Mouse (Mus musculus): ENCODE results near the gene Anp32e. TPM values are rescaled to one million over a fixed set of nuclear protein-coding genes. Genes with fewer than 3 reads are reported as not detected.
"Not testable (repeated sequence)": the region's sequence is repeated elsewhere in the genome, so short reads cannot be mapped to it uniquely, and the experiment has no call there.

Gene Anp32e
- total RNA-seq, 2 experiments from 2014 or later: 88.7 to 250 TPM

DNA sequence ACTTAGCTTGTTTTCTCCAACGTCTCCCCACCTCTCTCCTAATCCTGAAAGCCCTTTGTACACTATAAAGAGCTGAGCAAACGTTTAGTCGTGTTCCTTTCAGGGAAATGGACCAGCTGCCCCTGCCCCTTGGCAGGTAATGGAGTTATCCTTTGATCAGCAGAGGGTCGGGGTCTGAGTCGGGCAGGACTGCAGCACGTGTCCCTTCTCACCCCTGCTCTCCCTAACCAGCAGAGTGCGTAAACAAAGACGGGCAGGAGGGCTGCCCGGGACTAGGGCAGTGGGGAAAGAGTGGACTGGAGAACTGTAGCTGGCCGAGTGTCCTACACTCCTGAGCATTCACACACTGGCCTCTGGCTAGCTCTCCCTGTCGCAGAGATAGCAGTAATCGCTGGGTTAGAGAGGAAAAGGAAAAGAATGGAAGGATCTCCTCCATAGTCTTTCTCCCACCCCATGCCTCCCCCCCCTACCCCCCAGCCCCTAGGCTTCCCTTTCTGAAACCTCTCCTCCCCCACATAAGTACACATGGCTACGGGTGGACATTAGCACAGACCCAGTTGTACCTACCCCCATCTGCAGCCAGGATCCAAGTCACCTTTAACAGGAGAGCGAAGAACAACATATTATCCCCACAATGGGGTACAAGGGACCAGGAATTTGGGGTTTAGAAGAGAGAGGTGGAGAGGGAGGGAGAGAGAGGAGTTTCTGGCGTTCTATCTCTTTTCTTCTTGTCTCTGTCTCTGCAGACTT is 25.1 kb upstream of the Anp32e start:
- ATAC-seq (ENCODE audit: poor library complexity, severe bottlenecking): no peak

DNA sequence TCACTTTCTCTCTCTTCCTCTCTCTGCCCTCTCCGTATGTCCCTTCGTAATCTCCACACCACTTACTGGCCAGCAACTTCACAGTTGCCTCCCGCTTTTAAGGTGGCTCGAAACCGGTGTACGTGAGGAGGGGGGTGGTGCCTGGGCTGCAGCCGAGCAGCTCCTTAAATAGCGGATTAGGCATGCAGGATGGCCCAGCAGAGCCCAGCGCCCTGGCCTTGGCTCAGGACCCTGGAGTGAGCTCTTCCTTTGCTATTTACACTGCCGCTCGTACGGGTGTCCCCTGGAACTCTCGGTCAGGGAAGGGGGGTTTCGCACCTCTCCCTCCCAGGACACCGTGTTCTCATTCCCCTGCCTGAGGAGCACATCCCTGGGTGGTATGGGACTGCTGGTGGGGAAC is 24.5 kb upstream of the Anp32e start, which contains the start of gene Car14:
Gene Car14 (minus strand): TSS at position 124 of the 400 bp plus-strand sequence.
- ATAC-seq (ENCODE audit: poor library complexity, severe bottlenecking): no peak

DNA sequence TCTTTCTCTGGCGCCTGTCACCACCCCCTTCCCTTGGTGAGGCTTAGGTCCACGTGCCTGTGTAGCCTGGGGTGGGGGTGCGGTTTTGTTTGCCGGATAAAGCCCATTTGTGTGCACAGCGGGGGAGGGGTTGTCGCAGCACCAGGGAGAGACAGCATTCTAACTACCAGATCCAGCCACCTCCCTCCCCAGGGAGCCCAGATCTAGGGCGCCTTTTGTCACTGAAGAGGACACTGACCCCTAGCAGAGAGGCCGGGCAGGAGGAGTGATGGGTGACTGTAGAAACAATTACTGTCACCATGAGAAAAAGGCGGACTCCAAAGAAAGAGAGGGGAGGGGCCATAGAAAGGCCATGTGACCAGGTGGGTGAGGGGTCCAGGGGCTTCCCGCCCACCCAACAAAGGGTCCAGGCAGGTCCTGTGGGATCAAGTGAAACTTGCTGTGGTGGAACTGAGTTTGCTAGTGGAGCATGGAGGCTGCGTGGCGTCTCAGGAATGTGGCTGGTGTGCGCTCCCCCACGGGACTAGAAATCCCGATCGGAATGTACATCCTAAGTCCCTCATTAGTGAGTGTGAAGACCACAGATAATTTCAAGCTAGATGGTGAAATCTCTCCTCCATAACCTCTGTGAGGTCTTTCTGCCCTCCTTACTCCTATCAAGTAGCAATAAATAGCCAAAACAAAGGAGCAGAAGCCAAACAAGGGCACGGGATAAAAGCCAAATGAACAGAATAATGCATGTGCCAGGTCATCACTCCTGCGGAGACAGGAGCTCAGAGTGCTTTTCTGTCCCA is 23.7 kb upstream of the Anp32e start:
- ATAC-seq (ENCODE audit: poor library complexity, severe bottlenecking): no peak

DNA sequence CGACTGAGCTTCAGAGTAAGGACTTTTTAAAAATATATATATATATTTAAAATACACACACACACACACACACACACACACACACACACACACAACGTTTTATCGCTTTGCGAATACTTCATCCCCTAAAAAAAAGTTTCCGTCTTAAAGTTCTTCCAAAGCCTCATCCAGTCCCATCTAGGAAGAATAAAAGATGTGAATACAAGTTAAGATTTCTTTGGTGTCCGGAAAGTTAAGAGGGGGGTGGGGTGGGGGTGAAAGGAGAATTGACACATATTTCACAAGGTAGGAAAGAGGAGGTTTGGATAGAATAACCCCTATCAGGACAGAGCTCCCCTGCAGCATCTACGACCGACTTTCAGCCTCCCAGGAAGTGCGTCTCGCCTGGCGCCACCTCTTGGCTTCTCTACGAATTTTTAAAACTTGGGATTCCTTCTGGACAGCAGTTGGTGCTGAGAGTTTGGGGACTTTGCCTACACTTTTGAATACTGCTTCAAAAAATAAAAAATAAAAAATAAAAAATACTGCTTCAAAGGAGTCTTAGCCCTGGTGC is 23.0 kb upstream of the Anp32e start:
- ATAC-seq (ENCODE audit: poor library complexity, severe bottlenecking): peak; percentile 72

DNA sequence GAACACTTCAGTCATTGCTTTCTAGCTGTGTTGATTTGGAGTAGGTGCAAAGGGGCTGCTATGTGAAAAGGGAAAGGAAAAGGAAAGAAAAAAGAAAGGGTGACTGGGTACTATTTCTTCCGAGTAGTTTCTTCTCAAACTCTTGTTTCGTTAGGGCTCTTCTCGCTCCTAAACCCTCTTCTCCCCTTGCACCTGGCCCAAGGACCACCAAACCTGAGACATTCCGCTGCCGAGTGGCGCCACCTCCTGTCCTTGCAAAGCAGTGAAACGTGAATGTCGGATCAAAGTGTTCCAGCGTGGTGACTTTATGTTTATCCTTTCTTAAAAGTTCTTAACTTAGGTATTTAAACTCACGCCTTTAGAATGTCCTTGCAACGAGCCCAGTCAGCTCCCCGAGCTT is 22.2 kb upstream of the Anp32e start:
- peak; percentile 67 for ATAC-seq (ENCODE audit: poor library complexity, severe bottlenecking)

DNA sequence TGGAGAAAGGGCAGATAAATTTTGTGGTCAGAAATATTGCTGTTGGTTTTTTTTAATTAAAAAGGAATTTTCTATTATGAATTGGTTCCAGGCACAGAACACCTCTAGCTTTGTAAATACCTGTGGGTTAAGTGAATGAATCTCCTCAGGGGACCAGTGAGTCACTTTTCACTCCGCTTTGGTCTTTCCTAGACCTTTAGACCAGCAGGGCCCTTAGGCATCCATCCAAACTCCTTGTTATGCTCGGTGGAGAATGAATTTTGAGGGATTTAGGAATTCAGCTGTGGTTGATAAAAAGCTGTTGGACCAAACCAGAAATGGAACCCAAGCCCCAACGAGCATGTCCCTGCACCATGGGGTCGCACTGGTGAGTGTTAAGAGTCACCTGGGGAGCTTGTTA is 21.4 kb upstream of the Anp32e start:
- no peak for ATAC-seq (ENCODE audit: poor library complexity, severe bottlenecking)

DNA sequence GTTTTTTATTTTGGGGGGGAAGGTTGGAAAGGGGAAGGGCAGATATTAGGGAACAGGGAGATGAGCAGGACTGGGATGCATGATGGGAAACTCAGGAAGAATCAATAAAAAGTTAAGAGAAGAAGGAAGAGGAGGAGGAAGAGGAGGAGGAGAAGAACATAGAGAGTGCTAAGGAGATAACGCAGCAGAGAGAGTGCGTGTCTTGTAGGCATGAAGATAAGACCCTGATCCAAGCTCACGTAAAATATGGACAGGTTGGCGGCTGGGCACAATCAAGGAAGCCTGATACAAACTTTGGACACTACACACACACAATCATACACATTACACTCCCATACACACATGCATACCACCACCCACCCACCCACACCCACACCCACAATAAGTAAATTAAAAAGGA is 14.3 kb upstream of the Anp32e start:
- no peak for ATAC-seq (ENCODE audit: poor library complexity, severe bottlenecking)

DNA sequence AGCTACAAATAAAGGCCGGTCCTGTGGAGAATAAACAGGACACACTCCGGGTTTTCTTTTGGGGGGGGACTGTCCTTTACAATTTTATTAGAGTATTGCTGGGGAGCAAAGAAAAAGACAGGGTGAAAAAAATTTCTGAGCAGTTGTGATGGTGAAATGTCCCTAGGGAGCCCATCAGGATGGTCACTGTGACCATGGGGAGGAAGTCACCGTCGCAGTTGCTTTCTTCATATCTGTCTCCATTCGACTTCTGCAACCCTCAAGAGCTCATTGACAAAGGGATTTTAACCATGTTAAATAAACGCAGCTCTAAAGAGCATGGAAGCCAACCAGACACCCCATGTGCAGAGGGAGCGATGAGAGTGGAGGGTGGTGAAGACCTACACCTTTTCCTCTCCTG is 12.3 kb upstream of the Anp32e start:
- peak; percentile 81 for ATAC-seq (ENCODE audit: poor library complexity, severe bottlenecking)

DNA sequence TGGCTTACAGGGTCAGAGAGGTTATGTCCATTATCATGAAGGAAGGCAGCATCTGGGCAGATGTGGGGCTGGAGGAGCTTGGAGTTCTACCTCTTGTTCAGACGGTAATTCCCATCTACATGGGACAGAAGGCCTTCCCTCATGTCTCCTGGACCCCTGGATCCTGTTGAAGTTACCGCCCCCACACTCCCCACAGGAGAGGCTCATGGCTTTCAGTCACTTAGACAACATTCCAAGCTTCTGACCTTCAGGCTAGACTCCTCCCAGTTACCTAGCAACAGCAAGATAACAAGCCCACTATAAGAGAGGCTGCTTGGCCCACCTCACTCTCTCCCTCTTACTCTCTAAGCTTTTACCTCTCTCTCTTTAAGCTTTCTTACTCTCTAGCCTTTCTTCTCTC is 8.5 kb upstream of the Anp32e start:
- not testable (repeated sequence) for ATAC-seq (ENCODE audit: poor library complexity, severe bottlenecking)

DNA sequence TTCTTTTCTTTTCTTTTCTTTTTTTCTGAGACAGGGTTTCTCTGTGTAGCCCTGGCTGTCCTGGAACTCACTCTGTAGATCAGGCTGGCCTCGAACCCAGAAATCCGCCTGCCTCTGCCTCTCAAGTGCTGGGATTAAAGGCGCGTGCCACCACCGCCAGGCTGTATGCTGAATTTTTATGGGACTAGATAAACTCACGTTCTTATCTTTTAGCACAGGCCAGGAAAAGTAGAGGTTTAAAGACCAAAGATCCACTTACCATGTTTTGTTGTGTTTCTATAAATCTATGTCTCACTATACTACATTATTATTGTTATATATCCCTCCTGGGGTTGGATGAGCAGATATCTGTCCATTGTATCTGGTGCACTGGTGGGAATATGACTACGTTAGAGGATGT is 5.6 kb upstream of the Anp32e start:
- not testable (repeated sequence) for ATAC-seq (ENCODE audit: poor library complexity, severe bottlenecking)

DNA sequence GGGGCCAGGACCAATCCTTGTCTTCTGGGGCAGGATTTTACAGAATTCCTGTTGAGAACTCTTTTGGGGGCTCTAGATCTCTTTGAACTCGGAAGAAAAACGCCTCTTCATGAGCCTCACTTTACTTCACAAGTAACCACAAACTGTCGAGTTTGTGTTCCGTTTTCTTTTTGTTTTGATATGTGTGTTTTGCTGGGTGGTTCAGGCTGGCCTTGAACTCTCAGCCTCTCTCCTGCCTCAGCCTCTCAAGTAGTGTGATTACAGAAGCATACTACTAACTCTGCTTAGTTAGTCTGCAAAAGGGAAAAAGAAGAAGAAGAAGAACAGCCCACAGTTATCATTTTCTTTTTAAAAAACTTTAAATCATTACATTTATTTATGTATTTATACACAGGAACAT is 4.9 kb upstream of the Anp32e start:
- ATAC-seq (ENCODE audit: poor library complexity, severe bottlenecking): no peak

DNA sequence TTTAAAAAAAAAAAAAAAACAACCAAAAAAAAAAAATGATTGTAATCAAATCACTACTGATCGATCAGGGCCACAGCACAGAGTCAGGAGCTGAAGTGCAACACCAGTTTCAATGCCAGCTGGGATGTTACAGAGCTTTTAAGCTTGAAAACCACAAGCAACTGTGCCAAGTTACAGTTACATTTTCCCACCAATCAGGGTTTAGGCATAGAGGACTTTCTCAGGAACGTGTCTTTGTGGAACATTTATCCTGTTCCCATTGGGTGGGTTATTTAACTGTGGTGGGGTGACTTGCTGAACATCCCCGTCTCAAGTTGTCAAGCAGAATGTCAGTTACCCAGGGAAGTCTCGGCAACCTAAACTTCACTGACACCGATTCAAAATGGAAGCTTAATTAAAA is 4.0 kb upstream of the Anp32e start:
- ATAC-seq (ENCODE audit: poor library complexity, severe bottlenecking): no peak

DNA sequence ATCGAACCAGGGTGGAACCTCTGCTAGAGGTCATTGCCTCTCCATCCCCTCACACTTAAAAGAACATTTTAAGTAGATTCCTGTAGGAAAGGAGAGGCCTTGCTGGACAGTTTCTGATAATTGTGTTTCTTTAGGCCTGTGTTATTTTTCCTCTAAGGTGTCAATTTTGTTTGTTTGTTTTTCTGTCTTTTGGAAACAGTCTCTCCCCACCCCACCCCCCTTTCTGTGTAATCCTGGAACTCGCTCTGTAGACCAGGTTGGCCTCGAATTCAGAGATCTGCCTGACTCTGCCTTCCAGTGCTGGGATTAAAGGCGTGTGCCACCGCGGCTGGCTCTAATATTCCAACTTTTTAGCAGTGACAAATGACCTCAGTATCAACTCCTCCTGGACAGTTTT is 787 bp upstream of the Anp32e start:
- no peak for ATAC-seq (ENCODE audit: poor library complexity, severe bottlenecking)

DNA sequence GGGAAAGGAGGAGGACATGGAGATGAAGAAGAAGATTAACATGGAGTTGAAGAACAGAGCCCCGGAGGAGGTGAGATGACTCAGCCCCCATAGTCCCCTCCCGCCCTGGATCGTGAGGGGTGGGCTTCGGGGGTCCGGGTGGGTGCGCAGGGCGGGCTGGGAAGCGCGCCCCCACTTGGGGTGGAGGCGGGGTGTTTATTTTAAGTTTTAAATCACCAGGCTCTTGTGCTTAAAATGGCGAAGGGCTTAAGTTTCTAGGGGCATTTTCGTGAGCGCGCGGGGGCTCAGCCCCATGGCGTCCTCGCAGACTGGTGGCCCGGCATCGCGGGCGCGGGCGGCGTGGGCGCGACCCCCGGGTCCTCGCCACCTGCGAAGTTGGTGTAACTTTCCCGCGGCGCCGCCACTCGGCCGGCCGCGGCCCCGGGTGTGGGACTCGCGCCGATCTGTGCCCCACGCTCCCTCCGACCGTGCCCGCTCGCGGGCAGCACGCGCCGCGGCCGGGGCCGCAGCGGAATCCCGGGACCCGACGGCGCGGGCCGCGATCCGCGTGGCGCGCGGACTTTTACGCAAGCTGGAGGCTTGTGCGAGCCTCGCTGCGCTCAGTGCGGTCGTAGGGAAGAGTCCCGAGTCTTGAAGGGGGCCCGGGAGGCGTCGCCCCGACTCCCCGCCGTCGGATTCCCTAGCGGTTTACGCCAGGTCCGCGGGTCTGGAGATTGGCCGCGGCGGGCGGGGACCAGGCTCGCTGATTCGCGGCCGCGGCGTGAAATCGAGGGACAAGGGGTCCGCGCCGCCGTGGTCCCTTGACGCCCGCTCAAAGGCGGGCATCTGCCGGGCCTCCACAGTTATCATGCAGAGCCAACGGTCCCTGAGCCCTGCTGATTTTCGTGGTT is 780 bp downstream of the Anp32e start:
- peak; percentile 13; the same call in 1 of the 2 replicates for ATAC-seq (ENCODE audit: poor library complexity, severe bottlenecking)

DNA sequence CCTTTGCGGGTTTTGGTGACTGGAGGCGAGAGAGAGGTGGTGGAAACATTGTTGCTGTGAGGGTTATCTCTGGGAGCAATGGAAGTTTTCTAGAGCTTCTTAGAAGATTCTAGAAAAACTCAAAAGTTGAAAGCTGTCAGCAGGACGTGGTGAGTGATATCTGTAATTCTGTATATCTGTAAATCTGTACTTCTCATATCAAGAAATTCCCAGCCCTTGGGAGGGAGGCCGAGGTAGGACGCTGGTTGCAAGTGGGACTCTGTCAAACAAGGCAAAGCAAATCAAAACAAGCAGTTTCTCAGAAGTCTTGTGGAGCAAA is 1.4 kb downstream of the Anp32e start:
- ATAC-seq (ENCODE audit: poor library complexity, severe bottlenecking): no peak

DNA sequence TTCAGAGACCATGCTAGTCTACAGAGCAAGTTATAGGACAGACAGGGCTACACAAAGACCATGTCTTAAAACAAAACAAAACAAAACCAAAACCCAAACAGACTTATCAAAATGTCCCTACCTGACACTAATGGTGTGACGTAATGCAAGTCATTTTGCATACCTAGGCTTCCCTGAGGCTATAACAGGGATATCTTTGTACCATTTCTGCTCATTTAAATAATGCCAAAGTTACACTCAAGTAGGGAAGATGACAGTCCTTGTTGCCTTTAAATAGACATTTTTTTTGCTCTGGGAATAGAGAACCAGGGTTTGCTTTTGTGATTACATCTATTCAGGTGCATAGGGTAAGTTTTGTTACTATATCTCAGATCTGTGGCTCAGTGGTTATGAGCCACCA is 2.4 kb downstream of the Anp32e start:
- ATAC-seq (ENCODE audit: poor library complexity, severe bottlenecking): no peak

DNA sequence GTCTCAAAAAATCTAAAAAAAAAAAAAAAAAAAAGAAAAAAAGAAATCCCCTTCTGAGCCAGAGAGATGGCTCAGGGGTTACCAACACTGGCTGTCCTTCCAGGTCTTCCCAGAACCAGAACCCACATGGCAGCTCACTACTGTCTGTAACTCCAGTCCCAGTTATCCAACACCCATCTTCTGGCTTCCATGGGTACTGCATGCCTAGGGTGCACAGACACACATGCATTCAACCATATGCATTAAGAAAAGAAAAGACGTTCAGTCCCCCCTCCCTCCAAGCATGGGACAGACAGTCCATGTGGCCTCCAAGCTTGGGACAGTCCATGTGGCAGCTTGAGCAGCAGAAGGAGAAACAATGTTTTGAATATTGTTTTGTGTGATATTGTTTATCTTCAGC is 3.1 kb downstream of the Anp32e start:
- ATAC-seq (ENCODE audit: poor library complexity, severe bottlenecking): no peak

DNA sequence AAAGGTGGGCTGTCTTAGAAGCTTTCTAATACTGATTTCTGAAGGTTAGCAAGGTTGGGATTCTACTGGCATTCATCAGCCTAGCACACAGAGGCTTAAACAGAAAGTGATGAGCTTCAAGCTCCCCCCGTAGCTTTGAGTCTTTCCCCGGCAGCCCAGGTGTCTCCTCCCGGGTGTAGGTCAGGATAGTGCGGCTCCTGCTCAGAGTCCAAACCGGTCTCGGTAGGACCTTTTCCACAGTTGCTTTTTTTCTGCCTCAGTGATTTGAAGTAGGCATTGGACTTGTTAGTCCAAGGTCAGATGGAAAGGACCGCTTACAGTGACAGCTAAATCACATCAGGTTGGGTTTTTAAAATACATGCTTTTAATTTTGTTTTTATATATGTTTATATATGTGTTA is 3.5 kb downstream of the Anp32e start:
- ATAC-seq (ENCODE audit: poor library complexity, severe bottlenecking): no peak

DNA sequence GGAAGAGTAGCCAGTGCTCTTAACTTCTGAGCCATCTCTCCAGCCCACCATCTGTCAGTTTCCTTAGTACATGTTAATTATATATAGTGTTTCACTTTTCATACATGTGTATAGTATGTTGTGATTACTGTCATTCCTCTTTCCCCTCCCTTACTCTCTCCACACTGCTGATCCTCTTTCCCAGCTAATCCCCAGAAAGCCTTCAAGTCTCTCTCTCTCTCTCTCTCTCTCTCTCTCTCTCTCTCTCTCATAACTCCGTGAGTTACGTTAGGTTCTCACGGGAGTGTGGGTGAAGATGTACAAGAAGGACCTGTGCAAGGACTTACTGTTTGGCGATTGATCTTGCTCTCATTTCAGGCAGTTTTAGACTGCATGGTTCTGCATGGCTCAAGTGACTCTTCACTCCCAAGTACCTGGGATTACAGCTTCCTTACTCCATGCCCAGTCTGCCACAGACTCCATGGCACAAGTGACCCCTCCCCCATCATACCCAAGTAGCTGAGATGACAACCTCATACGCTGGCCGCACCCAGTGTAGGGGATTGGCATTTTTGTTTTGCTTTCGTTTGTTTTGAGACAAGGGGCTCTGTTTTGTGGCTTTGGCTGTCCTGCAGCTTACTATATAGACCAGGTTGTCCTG is 4.2 kb downstream of the Anp32e start:
- ATAC-seq (ENCODE audit: poor library complexity, severe bottlenecking): no peak

DNA sequence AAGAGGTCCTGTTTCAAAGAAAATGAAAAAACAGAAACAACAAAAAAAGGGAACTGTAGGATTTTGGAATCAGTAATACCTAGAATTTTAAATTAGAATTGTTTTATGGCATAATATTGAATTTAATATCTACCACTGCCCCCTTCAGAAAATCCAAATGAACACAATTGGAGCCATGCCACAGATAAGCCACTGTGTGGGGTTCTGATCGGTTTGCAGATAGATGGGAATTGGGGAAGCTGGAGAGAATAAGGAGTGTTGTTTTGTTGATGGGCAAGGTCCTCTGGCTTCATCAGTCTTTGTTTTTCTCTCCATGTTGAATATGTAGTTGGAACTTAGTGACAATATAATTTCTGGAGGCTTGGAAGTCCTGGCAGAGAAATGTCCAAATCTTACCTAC is 5.4 kb downstream of the Anp32e start:
- ATAC-seq (ENCODE audit: poor library complexity, severe bottlenecking): no peak

DNA sequence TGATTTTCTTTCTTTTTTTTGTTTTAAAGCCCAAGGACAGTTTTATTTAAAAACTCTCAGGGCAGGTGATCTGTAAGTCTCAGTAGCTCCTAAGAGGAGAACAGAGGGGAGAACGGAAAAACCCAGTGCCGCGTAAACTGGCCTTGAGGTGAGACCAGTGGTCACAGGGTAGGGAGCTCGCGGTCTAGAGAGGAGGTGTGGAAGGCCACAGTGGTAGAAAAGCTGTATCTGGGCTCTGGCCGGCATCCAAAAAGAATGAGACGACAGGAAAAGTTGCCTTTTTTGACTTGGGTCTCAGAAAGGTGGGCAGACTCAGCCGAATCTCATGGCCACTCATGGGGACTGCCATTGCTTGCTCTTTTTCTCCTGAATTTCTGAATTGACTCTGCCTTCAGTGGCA is 9.2 kb downstream of the Anp32e start:
- ATAC-seq (ENCODE audit: poor library complexity, severe bottlenecking): no peak

Measured in megakaryocyte, adult 5-6 weeks (primary cell).